Mouse (Mus musculus) liver, adult 2 months (tissue): ENCODE measurements around the gene Ackr4. TPM values are rescaled to one million over a fixed set of nuclear protein-coding genes. Genes with fewer than 3 reads are reported as not detected.

ENCODE experiments used
- DNase-seq: peaks from one replicate; pipeline ENCODE4 v3.0.0-alpha.2; 2011; ENCODE audit warnings: low read depth, low spot score; ENCODE audit errors: extremely low read depth
- H3K27ac ChIP-seq: fragments of 200-500 bp; replicated peaks from 2 replicates; pipeline ENCODE4 v1.5.1; 2012; ENCODE audit warnings: low read depth, mild to moderate bottlenecking, control low read depth, inconsistent platforms, low read length; ENCODE audit not compliant: insufficient read depth
- H3K27me3 ChIP-seq: fragments of 200-500 bp; 2 replicates; pipeline ENCODE4 v1.6.1; 2012; ENCODE audit warnings: mild to moderate bottlenecking, moderate library complexity, low read length, inconsistent platforms; ENCODE audit not compliant: control insufficient read depth, insufficient read depth
- H3K36me3 ChIP-seq: fragments of 200-500 bp; 2 replicates; pipeline ENCODE4 v1.6.1; 2012; ENCODE audit warnings: low read length, inconsistent platforms; ENCODE audit not compliant: control insufficient read depth, insufficient read depth
- H3K4me1 ChIP-seq: fragments of 200-500 bp; 2 replicates; pipeline ENCODE4 v1.6.1; 2011; ENCODE audit warnings: low read length; ENCODE audit not compliant: control insufficient read depth, insufficient read depth
- H3K4me3 ChIP-seq: fragments of 200-500 bp; 2 replicates; pipeline ENCODE4 v1.5.1; 2011; ENCODE audit warnings: low read depth, mild to moderate bottlenecking, control low read depth, low read length, moderate library complexity; ENCODE audit not compliant: insufficient read depth
- H3K79me2 ChIP-seq: fragments of 200-500 bp; 2 replicates; pipeline ENCODE4 v1.6.1; 2012; ENCODE audit warnings: inconsistent platforms, mild to moderate bottlenecking, low read length, moderate library complexity; ENCODE audit not compliant: control insufficient read depth, insufficient read depth
- H3K9ac ChIP-seq: fragments of 200-500 bp; 2 replicates; pipeline ENCODE4 v1.6.1; 2012; ENCODE audit warnings: low read depth, mild to moderate bottlenecking, control low read depth, inconsistent platforms, low read length
- CTCF ChIP-seq: fragments of 200-500 bp; IDR thresholded peaks from 2 replicates; pipeline ENCODE4 v1.5.1; 2011; ENCODE audit warnings: low read depth, low read length, control low read depth
- POLR2A ChIP-seq: fragments of 200-500 bp; IDR thresholded peaks from 2 replicates; pipeline ENCODE4 v1.6.1; 2011; ENCODE audit warnings: low read length, control low read depth; ENCODE audit not compliant: insufficient read depth; ENCODE audit errors: extremely low read depth
- WGBS: fragments of 180-500 bp; shearing (Covaris S2); methylation state at CpG from one replicate; pipeline ENCODE4 v1.1.7; 2018; 5-methylcytosine and 5-hydroxymethylcytosine counted together
- polyA plus RNA-seq: library from polyadenylated mRNA; depleted of rRNA; stranded (reverse); fragments of >200 nt; gene quantifications from 2 replicates; pipeline ENCODE4 v1.2.3, GENCODE M21; 2012; rRNA removed
- total RNA-seq: library from RNA; depleted of rRNA; stranded (reverse); fragments of >200 nt; gene quantifications from 2 replicates; pipeline ENCODE4 v1.2.3, GENCODE M21; 2014; rRNA removed

Ackr4 gene
- total and polyA plus RNA-seq, 2 experiments: 0.54 to 2.4 TPM

GRCm38 (mm10) chr9:104039742-104040141 lies 87.0 kb downstream of the Ackr4 start:
- H3K4me3 ChIP-seq: peak overlapping the region; percentile 15; the same call in 1 of the 2 replicates
- WGBS: 77% methylated on average over 4 of the region's 4 CpGs
- no peak for TF ChIP-seq CTCF
- TF ChIP-seq POLR2A: no peak

DNA sequence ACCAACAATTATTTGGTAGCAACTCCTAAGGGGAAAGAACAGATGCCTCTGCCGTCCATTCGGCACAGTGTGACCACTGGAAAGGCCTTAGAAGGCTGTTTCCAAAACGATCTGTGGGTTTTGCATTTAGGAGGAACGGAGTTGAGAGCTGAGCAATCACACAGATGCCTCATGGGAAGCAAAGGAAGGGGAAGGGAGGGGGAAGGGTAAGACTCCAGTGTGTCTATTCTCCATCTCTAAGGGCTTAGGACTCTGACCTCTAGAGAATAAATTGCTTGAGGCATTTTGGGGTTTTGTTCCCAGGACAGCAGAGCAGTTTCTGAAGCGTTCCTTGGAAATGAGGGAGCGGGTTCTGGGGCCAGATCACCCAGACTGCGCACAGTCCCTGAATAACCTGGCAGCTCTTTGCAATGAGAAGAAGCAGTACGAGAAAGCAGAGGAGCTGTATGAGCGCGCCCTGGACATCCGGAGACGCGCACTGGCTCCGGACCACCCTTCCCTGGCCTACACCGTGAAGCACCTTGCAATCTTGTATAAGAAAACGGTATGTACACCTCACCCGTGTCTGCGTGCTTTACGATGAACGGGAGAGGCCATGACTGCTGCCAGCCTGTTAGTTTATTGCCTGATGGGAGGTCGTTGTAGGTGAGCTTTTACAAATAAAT lies 87.6 kb downstream of the Ackr4 start:
- DNase-seq: no peak
- H3K4me1 ChIP-seq: peaks cover 5% of the 10 kb centered on the region; the same call in 1 of the 2 replicates
- 91% methylated on average over 21 of the region's 21 CpGs for WGBS
- H3K4me3 ChIP-seq: peak overlapping the region; percentile 37; the same call in 1 of the 2 replicates
- H3K27ac ChIP-seq: 0 out of 2 replicates have a peak overlapping the region, but pooled peaks have one; percentile 8
- peaks cover 25% of the 10 kb centered on the region for H3K36me3 ChIP-seq
- no peaks in the 10 kb centered on the region for H3K79me2 ChIP-seq
- TF ChIP-seq POLR2A (no peak), CTCF (no peak)
- no peaks in the 10 kb centered on the region for H3K27me3 ChIP-seq
- H3K9ac ChIP-seq: no peak overlapping the region

More at GRCm38 (mm10) chr9:104039742-104040141, 87.0 kb downstream of the Ackr4 start:
- H3K9ac ChIP-seq: no peak overlapping the region
- H3K79me2 ChIP-seq: no peaks in the 10 kb centered on the region
- H3K36me3 ChIP-seq: peaks cover 23% of the 10 kb centered on the region
- no peaks in the 10 kb centered on the region for H3K27me3 ChIP-seq
- DNase-seq: no peak
- peaks cover 5% of the 10 kb centered on the region; the same call in 1 of the 2 replicates for H3K4me1 ChIP-seq
- no peak overlapping the region for H3K27ac ChIP-seq

DNA sequence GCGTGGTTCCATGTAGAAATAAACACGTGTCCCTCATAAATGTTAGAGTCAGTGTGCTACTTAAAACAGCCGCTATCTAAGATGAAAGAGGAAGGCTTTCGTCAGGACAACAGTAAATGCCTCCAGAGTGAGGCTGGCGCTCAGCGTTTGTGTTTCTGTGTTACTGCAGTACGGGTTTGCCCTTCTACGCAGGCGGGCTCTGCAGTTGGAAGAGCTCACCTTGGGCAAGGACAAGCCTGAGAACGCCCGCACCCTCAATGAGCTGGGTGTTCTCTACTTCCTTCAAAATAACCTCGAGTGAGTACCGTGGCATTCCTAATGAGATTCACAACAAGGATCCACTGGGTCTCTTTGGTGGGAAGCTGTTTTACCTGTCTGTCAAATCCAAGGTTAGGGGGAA lies 88.5 kb downstream of the Ackr4 start:
- Histone ChIP-seq H3K27ac (no peak overlapping the region), H3K9ac (no peak overlapping the region), H3K79me2 (no peaks in the 10 kb centered on the region), H3K4me3 (no peak overlapping the region), H3K36me3 (peaks cover 25% of the 10 kb centered on the region), H3K27me3 (no peaks in the 10 kb centered on the region), H3K4me1 (peaks cover 4% of the 10 kb centered on the region; the same call in 1 of the 2 replicates)
- TF ChIP-seq POLR2A: no peak
- TF ChIP-seq CTCF: no peak
- DNase-seq: no peak
- 92% methylated on average over 13 of the region's 13 CpGs for WGBS

DNA sequence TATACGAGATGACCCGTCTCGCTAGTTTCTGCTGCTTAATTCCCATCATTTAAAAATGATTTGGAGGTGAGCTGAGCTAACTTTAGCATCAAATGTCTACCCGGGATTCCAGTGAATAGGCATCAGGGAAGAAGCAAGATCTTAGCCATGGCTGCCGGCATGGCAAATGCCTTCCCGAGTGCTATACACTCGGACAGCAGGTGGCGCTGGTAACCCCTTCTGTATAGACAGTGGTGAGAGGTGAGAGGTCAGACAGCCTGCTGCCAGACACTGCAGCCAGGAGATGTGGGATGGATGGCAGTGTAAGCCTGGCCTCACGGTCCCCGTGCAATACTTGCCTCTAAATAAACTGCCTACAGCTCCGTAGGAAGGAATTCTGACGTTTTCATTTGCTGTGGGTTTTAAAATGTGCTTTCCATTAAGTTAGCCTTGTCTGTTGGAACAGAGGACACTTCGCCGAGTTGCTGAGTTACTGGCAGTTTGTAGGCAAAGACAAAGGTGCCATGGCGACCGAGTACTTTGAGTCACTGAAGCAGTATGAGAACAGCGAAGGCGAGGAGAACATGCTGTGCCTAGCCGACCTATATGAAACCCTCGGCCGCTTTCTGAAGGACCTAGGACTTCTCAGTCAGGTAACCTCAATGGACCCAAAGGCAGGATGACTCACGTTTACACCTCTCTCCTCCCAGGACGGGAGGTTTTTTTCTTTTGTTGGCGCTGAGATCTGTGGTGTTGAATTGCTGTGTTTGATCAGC lies 91.3 kb downstream of the Ackr4 start:
- WGBS: 43% methylated on average over 24 of the region's 24 CpGs
- Histone ChIP-seq H3K27ac (no peak overlapping the region), H3K79me2 (no peaks in the 10 kb centered on the region), H3K36me3 (peaks cover 27% of the 10 kb centered on the region), H3K27me3 (no peaks in the 10 kb centered on the region), H3K4me3 (no peak overlapping the region), H3K4me1 (no peaks in the 10 kb centered on the region), H3K9ac (no peak overlapping the region)
- DNase-seq: peak; percentile 76
- TF ChIP-seq POLR2A: no peak
- TF ChIP-seq CTCF: peak; percentile 95

DNA sequence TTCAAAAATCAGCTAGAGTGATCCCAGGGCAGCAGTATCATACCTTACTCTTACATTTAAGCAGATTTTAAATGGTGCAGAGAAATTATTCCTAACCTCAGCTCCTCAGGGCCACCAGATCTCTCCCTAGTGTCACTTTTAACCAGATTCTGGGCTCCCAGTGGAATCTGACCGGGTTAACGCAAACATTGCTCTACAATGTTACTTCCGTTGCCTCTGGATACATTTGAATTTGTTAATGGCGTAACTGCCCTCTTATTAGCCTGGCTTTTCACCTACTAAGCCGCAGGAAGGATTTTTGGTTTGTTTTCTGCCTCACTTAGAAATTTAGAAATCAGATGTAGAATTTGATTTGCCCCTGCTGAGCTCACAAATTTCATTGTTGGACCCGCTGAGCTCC lies 92.0 kb downstream of the Ackr4 start:
- no peaks in the 10 kb centered on the region for H3K27me3 ChIP-seq
- no peak overlapping the region for H3K4me3 ChIP-seq
- no peaks in the 10 kb centered on the region for H3K79me2 ChIP-seq
- WGBS: 23% methylated on average over 6 of the region's 6 CpGs
- no peak overlapping the region for H3K9ac ChIP-seq
- H3K36me3 ChIP-seq: peaks cover 31% of the 10 kb centered on the region
- H3K4me1 ChIP-seq: no peaks in the 10 kb centered on the region
- no peak overlapping the region for H3K27ac ChIP-seq
- peak; percentile 43 for DNase-seq
- TF ChIP-seq CTCF (no peak), POLR2A (no peak)

DNA sequence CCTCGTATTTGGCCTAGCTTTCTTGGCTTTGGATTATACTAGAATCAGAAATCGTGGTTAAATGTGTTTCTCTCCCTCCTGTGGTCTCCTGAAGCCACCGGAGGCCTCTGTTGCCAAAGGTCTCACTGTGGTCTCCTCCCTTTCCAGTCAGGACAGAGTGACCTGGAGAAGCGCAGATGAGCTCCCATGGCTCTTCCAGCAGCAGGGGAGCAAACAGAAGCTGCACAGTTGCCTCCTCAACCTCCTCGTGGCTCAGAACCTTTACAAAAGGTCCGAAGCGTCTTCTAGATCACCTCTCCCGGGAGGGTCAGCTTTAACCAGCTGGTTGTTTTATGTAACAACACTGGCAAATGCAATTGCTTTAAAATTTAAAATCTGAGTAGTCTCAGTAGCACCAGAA lies 92.5 kb downstream of the Ackr4 start:
- 63% methylated on average over 8 of the region's 8 CpGs for WGBS
- Histone ChIP-seq H3K27me3 (no peaks in the 10 kb centered on the region), H3K36me3 (peaks cover 30% of the 10 kb centered on the region), H3K4me1 (no peaks in the 10 kb centered on the region), H3K9ac (no peak overlapping the region), H3K4me3 (no peak overlapping the region), H3K27ac (no peak overlapping the region), H3K79me2 (no peaks in the 10 kb centered on the region)
- no peak for TF ChIP-seq POLR2A
- no peak for TF ChIP-seq CTCF
- no peak for DNase-seq

Other genes starting within 250 kb of the Ackr4 start
- 2.9 and 5.4 TPM in 2 replicates for gene Nphp3, start 124.4 kb downstream of the Ackr4 start, total RNA-seq
- gene Nphp3, start 124.4 kb downstream of the Ackr4 start, polyA plus RNA-seq: 5.7 and 8.7 TPM in 2 replicates
- gene Gm28305, start 86.3 kb downstream of the Ackr4 start, total RNA-seq: not detected in 2 replicates
- gene Gm28305, start 86.3 kb downstream of the Ackr4 start, polyA plus RNA-seq: not detected in 2 replicates
- 32.1 and 36.9 TPM in 2 replicates for gene Uba5, start 63.8 kb downstream of the Ackr4 start, total RNA-seq
- 10.6 and 12.8 TPM in 2 replicates for gene Uba5, start 63.8 kb downstream of the Ackr4 start, polyA plus RNA-seq
- gene Acad11, start 63.6 kb downstream of the Ackr4 start, total RNA-seq: 334 and 392 TPM in 2 replicates
- 154 and 216 TPM in 2 replicates for gene Acad11, start 63.6 kb downstream of the Ackr4 start, polyA plus RNA-seq
- gene Dnajc13, start 136.0 kb upstream of the Ackr4 start, total RNA-seq: 25.8 and 27.3 TPM in 2 replicates
- 15.1 and 18.6 TPM in 2 replicates for gene Dnajc13, start 136.0 kb upstream of the Ackr4 start, polyA plus RNA-seq
- 1.7 and 3.0 TPM in 2 replicates for gene Acpp, start 210.8 kb upstream of the Ackr4 start, total RNA-seq
- 3.4 and 4.5 TPM in 2 replicates for gene Acpp, start 210.8 kb upstream of the Ackr4 start, polyA plus RNA-seq